Mouse (Mus musculus): ENCODE data around the gene Asb13.

GRCm38 (mm10) chr13:3610118-3610794 lies 23.6 kb upstream of the Asb13 start:
- no peak for TF ChIP-seq CTCF (IDR thresholded peaks at IDR 0.05; ENCODE audit: low read depth)
- TF ChIP-seq EP300 (IDR thresholded peaks at IDR 0.05; ENCODE audit: low read depth): no peak
